Mouse (Mus musculus): ENCODE data around the gene Tmprss11f.
"Not testable (repeated sequence)": the region's sequence is repeated elsewhere in the genome, so short reads cannot be mapped to it uniquely, and the experiment has no call there.

Gene Tmprss11f

DNA sequence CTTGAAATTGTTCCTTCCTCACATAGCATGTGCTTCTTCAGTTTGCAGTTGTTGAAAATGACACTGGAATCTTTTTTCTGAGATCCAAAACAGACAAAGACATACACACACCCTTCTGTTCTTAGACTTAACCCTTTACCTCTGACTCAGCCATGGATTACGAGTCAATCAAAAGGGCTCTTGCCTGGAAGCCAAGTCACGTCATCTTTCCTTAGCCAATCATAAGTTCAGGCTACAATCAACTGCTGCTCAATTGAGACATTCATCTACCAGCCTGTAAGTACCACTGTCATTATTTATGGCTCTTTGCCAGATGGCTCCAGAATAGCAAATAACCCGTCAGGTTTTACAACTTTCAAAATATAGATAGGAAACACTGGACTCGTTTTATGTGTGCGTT lies at the start of gene Tmprss11f:
TSS of gene Tmprss11f (minus strand) at position 101 of the 400 bp plus-strand sequence.
- no peak for DNase-seq (ENCODE audit: low spot score)

DNA sequence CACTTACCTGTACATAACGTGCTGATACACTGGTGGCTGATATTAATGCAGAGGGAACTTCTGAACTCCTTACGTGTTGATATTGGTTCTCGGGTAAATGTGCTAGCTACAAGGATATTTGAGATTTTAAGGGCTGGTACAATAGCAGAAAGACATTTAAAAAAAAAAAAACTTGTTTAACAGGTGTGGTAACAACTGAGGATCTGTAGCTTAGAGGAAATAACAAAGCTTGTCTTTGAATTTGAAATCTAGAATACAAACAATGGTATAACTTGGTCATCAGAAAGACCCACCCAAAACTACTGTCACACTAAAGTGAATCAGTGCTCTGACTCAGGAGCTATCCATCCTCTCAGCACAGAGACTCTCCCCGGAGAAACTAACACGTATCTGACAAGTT lies 44.0 kb upstream of the Tmprss11f start, which contains the start of gene Tmprss11b:
TSS of gene Tmprss11b (minus strand) at position 101 of the 400 bp plus-strand sequence.
- no peak for DNase-seq (ENCODE audit: low spot score)

DNA sequence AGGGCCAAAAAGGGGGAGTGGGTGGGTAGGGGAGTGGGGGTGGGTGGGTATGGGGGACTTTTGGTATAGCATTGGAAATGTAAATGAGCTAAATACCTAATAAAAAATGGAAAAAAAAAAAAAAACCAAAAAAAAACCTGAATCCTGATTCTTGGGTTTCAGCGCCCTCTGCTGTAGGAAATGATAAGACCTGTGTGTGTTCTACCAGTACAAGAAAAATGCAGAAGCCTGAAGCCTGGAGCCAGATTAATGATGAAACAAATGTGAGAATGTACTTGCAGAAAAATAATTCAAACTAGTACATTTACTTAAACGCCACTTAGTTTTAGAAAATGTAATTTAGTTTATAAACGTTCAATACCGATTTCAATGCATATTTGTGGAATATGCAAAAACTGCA lies 17.0 kb upstream of the Tmprss11f start:
- DNase-seq (ENCODE audit: low spot score): peak; percentile 69

DNA sequence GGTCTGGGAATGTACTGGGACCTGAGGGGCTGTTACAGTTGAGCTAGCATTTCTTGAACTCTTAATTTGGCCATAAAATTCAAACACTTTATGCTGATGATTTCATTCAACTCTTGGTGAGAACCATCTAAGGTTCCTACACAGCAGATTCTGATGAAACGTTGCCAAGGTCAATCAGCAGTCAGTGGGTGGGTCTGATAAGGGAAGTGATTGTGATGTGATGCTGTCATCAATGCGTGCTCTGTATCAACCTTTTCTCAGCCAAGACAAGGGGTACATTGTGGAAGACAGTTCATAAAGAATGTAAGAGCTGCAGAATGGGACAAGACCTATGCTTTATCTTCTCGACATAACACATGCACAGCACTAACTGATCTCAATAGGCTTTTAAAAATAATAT lies 8.6 kb upstream of the Tmprss11f start:
- DNase-seq (ENCODE audit: low spot score): no peak

DNA sequence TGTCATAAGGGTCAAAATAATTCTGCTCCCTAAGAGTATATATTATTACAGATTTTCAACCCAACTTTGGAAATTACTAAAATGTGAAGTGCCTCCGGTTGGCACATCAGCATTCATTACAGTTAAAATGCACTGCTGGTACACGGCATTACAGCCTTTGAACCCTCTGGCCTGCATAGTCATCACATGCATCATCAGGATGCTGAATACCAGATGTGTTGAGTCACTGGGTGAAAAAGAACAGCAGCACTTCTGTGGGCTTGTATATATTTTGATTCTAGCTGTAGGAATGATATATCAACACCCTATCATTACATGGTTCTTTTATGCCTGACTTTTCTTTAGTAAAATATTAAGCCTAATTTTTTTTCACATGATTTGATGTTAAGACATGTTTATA lies 1.5 kb downstream of the Tmprss11f start:
- DNase-seq (ENCODE audit: low spot score): no peak

DNA sequence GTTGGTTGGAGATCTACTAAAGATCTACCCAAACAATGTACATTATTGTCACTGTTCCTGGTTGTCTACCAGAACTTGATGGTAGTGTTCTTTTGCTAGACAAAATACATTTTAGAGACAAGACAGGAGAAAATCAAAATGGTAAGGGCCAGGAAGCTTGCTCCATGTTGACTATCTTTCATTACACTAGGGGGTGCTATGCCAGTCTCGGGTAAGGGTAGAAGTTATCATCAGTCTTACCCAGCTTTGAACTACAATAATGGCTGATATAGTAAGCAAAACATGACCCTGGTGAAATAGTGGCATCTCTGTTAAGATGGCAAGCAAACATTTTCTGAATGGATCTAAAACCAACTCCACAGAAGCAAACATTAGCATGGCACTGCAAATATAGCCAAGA lies 10.4 kb downstream of the Tmprss11f start:
- DNase-seq (ENCODE audit: low spot score): no peak

DNA sequence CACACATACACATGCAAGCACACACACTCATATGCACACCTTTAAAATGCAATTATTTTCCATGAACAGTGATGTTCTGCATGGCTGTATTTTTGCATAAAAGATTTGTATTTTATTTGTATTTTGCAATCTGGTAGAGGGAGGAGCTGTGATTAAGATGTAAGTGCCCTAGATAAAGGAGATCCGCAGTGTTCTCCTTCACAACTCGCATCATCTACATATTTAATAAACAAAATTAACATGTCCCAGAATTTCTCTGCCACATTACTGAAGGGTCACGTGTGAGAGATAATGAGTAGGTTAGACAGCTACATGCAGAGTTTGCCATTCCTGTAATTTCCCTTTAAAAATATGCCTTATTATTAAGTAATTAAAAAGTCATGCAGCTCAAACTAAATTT lies 46.3 kb downstream of the Tmprss11f start:
- DNase-seq (ENCODE audit: low spot score): no peak

DNA sequence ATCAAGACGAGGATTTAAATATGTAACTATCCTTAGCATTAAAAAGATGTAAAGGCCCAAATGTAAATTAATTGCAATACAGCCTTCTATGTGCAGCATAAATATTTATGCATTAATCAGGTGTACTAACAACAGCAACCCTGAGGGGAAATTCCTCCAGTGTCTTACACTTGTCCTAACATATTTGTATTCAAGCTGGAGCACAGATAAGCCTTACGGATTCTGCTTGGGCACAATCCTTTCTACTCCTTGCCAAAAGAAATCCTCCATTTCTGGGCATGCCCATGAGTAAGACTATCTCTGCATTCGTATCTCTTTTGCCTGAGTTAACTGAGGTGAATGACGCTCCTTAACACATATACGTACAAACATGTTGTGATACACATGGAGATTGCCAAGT lies 49.6 kb downstream of the Tmprss11f start:
- DNase-seq (ENCODE audit: low spot score): no peak

DNA sequence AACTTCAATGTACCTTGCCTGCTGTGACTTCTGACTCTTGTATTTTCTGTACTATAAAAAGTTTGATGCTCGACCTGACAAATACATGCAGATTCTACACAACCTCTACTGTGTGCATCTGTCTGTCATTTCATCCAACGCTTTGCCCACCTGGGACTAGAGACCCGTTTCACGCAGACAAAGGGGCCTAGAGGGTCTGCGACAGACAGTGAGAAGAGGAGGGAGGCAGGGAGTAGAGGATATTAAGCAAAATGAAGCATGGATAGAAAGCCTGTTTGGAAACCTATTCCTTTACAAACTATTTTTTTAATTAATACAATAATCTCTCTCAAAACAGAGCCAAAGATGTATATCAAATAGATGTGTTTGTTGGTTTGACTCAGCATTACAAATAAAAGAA lies 50.2 kb downstream of the Tmprss11f start:
- DNase-seq (ENCODE audit: low spot score): no peak

DNA sequence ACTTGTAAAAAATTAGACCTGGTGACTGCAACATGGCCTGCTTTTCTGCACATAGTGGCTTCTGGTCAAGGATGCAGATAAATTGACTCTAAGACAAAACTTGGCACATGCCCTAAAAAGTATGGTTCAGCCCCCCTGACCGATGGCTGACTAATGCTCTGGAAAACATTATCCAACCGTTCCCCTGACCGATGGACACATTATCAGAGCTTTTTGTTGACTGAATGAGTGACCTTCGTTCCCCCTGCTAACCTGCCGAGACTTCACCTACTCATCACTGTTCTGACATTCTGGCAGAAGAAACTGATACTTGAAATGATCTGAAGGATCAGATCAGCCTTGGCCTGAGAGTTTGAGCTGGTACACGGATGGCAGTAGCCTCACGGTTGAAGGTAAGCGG lies 53.5 kb downstream of the Tmprss11f start:
- DNase-seq (ENCODE audit: low spot score): not testable (repeated sequence)

DNA sequence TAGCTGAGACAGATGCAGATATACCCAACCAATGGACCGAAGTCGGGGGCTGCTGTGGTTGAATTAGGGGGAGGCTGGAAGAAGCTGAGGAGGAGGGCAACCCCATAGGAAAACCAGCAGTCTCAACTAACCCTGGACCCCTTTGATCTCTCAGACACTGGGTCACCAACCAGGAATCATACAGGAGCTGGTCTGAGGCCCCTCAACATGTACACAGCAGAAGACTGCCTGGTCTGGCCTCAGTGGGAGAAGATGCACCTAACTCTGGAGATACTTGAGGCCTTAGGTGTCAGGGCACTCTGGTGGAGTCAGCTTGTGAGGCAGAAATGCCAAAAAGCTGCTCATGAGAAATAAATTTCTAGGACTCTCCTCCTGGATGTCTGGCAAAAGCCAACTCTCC lies 85.5 kb downstream of the Tmprss11f start:
- no peak for DNase-seq (ENCODE audit: low spot score)

DNA sequence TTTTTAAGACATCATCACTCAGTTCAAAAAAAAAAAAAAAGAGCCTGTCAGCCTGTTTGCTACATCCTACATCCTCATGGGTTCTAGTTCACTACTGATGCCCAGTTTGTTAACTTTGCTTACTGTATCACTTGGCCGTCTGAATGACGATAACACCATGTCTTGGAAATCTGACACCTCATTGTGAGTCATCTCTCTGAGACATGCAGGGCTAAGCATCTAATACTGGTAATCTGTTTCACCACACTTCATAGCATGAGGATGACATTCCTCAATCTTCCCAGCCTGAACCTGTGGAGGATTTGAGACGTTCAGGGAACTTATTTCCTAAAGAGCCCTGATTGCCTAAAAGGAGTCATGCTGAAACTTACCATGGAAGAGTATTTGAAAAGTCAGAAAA lies 91.6 kb downstream of the Tmprss11f start:
- DNase-seq (ENCODE audit: low spot score): no peak

DNA sequence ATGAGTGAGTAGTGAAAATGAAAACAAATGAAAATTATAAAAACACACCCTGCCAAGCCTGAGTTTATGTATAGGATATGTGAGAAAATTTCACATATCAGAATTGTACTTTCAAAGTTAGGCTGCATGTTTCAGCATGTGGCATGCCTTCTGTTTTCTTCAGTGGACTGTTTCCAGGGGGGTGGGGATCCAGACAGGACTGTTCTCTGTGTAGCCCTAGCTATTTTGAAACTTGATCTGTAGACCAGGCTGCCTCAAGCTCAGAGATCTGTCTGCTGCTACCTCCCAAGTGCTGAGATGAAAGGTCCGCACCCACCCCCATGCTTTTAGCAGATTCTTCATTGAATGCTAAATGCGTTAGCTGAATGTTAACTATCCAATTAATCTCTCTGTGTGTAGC lies 103.5 kb downstream of the Tmprss11f start:
- DNase-seq (ENCODE audit: low spot score): no peak

DNA sequence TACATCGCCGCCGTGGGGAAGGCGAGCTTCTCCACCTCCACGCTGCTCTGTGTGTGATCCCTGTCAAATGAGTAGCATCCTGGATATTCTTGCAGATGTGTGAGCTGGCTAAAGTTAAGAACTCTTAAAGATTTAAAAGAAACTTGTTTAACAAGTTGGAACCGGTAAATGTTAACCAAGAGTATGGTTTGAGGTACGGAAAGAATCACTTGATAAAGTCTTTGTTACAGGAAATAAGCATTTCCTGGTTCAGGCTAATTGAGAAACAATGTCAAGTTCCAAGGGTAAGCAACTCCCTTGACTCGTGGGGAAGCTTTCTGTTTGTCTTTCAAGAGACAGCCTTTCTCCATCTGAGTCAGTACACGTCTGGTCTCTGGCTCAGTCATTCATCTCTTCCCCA lies 113.7 kb downstream of the Tmprss11f start, which contains the start of gene Tmprss11g:
TSS of gene Tmprss11g (minus strand) at position 101 of the 400 bp plus-strand sequence.
- DNase-seq (ENCODE audit: low spot score): no peak

DNA sequence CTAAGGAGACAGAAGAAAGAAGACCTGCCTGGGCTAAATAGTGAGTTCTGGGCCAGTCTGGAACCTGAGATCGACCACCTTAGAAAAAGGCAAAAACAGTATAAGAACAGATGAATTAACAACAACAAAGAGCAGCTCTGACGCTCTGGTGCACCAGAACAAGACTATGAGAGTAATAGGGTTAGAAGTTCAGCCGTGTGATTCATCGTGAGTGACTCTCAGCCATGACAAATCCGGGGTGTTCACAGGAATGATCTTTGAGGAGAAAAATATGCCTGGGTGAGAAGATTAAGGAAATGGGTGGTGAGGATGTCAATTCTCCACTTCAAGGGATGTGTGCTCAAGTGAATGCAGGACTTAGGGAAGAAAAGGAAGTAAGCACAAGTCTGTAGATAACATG lies 120.7 kb downstream of the Tmprss11f start:
- DNase-seq (ENCODE audit: low spot score): no peak

DNA sequence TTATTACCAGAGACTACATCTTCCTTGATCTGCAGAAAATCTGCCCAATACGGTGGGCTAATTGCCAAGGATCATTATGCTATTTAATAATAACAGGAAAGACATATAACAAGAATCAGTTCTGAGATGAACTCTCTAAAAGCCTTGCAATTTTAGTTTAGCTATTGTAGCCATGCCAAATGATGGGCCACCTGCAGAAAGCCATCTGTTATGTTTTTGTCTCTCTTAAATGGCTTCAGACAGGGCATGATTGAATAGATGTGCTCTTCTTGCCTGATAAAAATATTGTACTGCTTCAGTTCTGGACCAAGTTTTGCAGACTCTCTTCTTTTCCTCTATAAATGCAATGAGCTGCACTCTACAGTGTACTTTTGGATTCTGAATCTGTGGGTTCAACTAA lies 138.8 kb downstream of the Tmprss11f start:
- DNase-seq (ENCODE audit: low spot score): no peak

DNA sequence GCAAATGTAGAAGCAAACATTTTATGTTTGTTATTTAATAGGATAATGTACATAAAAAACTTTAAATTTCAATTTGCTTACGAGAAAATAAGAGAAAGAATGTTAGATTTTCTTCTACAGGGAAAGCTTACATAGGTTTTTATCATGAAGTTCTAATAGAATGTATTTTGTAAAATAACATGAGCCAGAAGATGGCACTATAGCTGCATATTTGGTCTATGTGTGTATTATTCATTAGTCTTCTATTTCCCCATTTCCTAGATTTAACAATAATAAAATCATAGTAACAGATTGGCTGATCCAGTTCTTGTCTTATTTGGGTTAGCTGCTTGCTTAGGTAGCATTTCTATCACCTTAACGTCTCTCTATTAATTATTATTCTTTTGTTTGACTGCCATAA lies 149.7 kb downstream of the Tmprss11f start:
- DNase-seq (ENCODE audit: low spot score): no peak

DNA sequence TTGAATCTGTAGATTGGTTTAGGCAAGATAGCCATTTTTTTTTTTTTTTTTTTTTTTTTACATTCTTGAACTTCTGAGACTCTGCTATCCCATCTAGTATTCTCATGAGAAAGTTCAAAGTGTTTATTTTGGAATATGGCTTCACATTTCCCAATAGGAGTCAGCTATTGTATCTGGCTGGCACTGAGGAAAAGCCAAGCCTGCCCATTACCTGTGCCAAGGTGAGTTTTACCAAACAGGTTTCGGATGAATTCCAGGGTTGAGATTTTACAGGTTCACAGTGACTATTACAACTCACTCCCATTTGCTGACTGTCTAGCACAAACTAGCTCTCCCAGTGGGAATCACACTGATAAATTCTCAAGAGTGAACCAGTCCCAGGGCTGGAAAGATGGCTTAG lies 150.2 kb downstream of the Tmprss11f start:
- no peak for DNase-seq (ENCODE audit: low spot score)

DNA sequence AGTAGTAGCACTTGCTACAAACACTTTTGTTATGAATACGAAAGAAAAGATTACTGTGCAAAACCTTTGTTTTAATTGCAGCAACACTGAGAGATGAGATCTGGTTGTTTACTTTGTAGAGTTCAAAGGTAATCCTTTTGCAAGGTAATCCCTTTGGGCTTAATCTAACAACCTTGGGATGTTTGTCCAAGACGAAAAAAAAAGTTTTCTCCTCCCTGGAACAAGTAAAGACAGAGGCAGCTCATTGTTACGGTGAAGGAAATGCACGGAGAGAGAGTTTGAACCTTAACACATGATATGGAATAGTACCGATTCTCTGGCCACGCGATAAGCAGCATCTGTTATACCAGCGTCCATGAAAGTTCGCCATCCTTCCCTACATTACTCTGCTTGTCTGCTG lies 158.4 kb downstream of the Tmprss11f start:
- DNase-seq (ENCODE audit: low spot score): no peak
